Mouse (Mus musculus) myocyte (in vitro differentiated cells): Measurements from ENCODE around the gene Utp4. TPM values are rescaled to one million over a fixed set of nuclear protein-coding genes. Genes with fewer than 3 reads are reported as not detected.
A peak's percentile ranks its signal among the peaks of the same experiment; 100 is the strongest.

ENCODE experiments used
- H3K27me3 ChIP-seq: one replicate; pipeline ENCODE4 v1.6.1; 2011; ENCODE audit not compliant: control insufficient read depth, insufficient read depth, insufficient read length
- H3K36me3 ChIP-seq: one replicate; pipeline ENCODE4 v1.6.1; 2011; ENCODE audit not compliant: control insufficient read depth, insufficient read depth
- H3K4me2 ChIP-seq: one replicate; pipeline ENCODE4 v1.6.1; 2011; ENCODE audit warnings: low read depth, control low read depth
- H3K4me3 ChIP-seq: one replicate; pipeline ENCODE4 v1.5.1; 2011; ENCODE audit warnings: mild to moderate bottlenecking, control low read depth, moderate library complexity
- H3K79me2 ChIP-seq: one replicate; pipeline ENCODE4 v1.6.1; 2011; ENCODE audit not compliant: control insufficient read depth, insufficient read depth
- H3ac ChIP-seq: one replicate; pipeline ENCODE4 v1.6.1; 2011; ENCODE audit not compliant: control insufficient read depth, insufficient read length
- CEBPB ChIP-seq: IDR thresholded peaks from 2 replicates; pipeline ENCODE4 v1.6.1; 2011; ENCODE audit warnings: mild to moderate bottlenecking, moderate library complexity; ENCODE audit not compliant: poor library complexity, insufficient read depth, severe bottlenecking
- USF1 ChIP-seq: IDR thresholded peaks from one replicate; pipeline ENCODE4 v1.6.1; 2011; ENCODE audit warnings: low read depth, mild to moderate bottlenecking, control low read depth, moderate library complexity
- polyA plus RNA-seq: library from polyadenylated mRNA; unstranded; fragments of >200 nt; fragmentation: generic; extraction: Trizol; gene quantifications from one replicate; pipeline ENCODE4 v1.2.1, GENCODE M21; 2012; ENCODE audit warnings: missing spikeins

The Utp4 gene
- polyA plus RNA-seq, 1 experiment = 45.8 TPM

GRCm38 (mm10) chr8:106971916-106972315 lies 78.5 kb downstream of the Utp4 start:
- no peaks in the 10 kb centered on the region for H3K36me3 ChIP-seq
- H3K4me2 ChIP-seq = peak overlapping the region; percentile 64
- H3K27me3 ChIP-seq = no peaks in the 10 kb centered on the region
- TF ChIP-seq USF1 (no peak), CEBPB (peak; percentile 79)
- no peak overlapping the region for H3ac ChIP-seq
- H3K4me3 ChIP-seq = no peak overlapping the region
- H3K79me2 ChIP-seq = peaks cover 30% of the 10 kb centered on the region

Other genes with a start within 250 kb of the Utp4 start
- gene Tango6, start 210.6 kb upstream of the Utp4 start, polyA plus RNA-seq = 6.9 TPM
- gene Has3, start 23.4 kb upstream of the Utp4 start, polyA plus RNA-seq = 0.12 TPM
- gene Sntb2, start 42.1 kb downstream of the Utp4 start, polyA plus RNA-seq = 5.6 TPM
- 35.4 TPM for gene Vps4a, start 137.6 kb downstream of the Utp4 start, polyA plus RNA-seq
- 31.1 TPM for gene Pdf, start 155.0 kb downstream of the Utp4 start, polyA plus RNA-seq
- 28.3 TPM for gene Cog8, start 163.1 kb downstream of the Utp4 start, polyA plus RNA-seq
- 81.4 TPM for gene Nip7, start 163.2 kb downstream of the Utp4 start, polyA plus RNA-seq
- gene Tmed6, start 172.0 kb downstream of the Utp4 start, polyA plus RNA-seq = not detected
- 14.7 TPM for gene Terf2, start 202.9 kb downstream of the Utp4 start, polyA plus RNA-seq